Mouse (Mus musculus): ENCODE measurements around the gene Ralgps1. TPM values are rescaled to one million over a fixed set of nuclear protein-coding genes. Genes with fewer than 3 reads are reported as not detected.

The Ralgps1 gene
- 11.9 and 13.8 TPM in 2 replicates for total RNA-seq (2017)

GRCm38 (mm10) chr2:33370777-33371647, at the start of gene Ralgps1:
Ralgps1 (minus strand) TSS chr2:33371486.
- ATAC-seq (ENCODE audit: extremely low read depth, insufficient number of reproducible peaks, low FRiP score, poor library complexity, severe bottlenecking) = peak; percentile 94

- no peak for ATAC-seq (ENCODE audit: extremely low read depth, insufficient number of reproducible peaks, low FRiP score, poor library complexity, severe bottlenecking)
Measured at GRCm38 (mm10) chr2:33417454-33417853, 46.2 kb upstream of the Ralgps1 start.

- no peak for ATAC-seq (ENCODE audit: extremely low read depth, insufficient number of reproducible peaks, low FRiP score, poor library complexity, severe bottlenecking)
Measured at GRCm38 (mm10) chr2:33414019-33414418, 42.7 kb upstream of the Ralgps1 start.

- ATAC-seq (ENCODE audit: extremely low read depth, insufficient number of reproducible peaks, low FRiP score, poor library complexity, severe bottlenecking) = no peak
Measured at GRCm38 (mm10) chr2:33412111-33412510, 40.8 kb upstream of the Ralgps1 start.

GRCm38 (mm10) chr2:33403511-33404003, 32.3 kb upstream of the Ralgps1 start:
- no peak for ATAC-seq (ENCODE audit: extremely low read depth, insufficient number of reproducible peaks, low FRiP score, poor library complexity, severe bottlenecking)

GRCm38 (mm10) chr2:33402638-33403037, 31.4 kb upstream of the Ralgps1 start:
- no peak for ATAC-seq (ENCODE audit: extremely low read depth, insufficient number of reproducible peaks, low FRiP score, poor library complexity, severe bottlenecking)

GRCm38 (mm10) chr2:33402236-33402635, 30.9 kb upstream of the Ralgps1 start:
- ATAC-seq (ENCODE audit: extremely low read depth, insufficient number of reproducible peaks, low FRiP score, poor library complexity, severe bottlenecking) = peak; percentile 45; the same call in 1 of the 2 replicates

- ATAC-seq (ENCODE audit: extremely low read depth, insufficient number of reproducible peaks, low FRiP score, poor library complexity, severe bottlenecking) = no peak
Measured at GRCm38 (mm10) chr2:33401217-33401616, 29.9 kb upstream of the Ralgps1 start.

- ATAC-seq (ENCODE audit: extremely low read depth, insufficient number of reproducible peaks, low FRiP score, poor library complexity, severe bottlenecking) = no peak
Measured at GRCm38 (mm10) chr2:33400541-33400940, 29.3 kb upstream of the Ralgps1 start.

- no peak for ATAC-seq (ENCODE audit: extremely low read depth, insufficient number of reproducible peaks, low FRiP score, poor library complexity, severe bottlenecking)
Measured at GRCm38 (mm10) chr2:33399091-33399490, 27.8 kb upstream of the Ralgps1 start.

GRCm38 (mm10) chr2:33397036-33397435, 25.8 kb upstream of the Ralgps1 start:
- no peak for ATAC-seq (ENCODE audit: extremely low read depth, insufficient number of reproducible peaks, low FRiP score, poor library complexity, severe bottlenecking)

GRCm38 (mm10) chr2:33395053-33395452, 23.8 kb upstream of the Ralgps1 start:
- ATAC-seq (ENCODE audit: extremely low read depth, insufficient number of reproducible peaks, low FRiP score, poor library complexity, severe bottlenecking) = no peak

GRCm38 (mm10) chr2:33393951-33394635, 22.8 kb upstream of the Ralgps1 start:
- no peak for ATAC-seq (ENCODE audit: extremely low read depth, insufficient number of reproducible peaks, low FRiP score, poor library complexity, severe bottlenecking)

GRCm38 (mm10) chr2:33393021-33393420, 21.7 kb upstream of the Ralgps1 start:
- ATAC-seq (ENCODE audit: extremely low read depth, insufficient number of reproducible peaks, low FRiP score, poor library complexity, severe bottlenecking) = no peak

GRCm38 (mm10) chr2:33371648-33372408, 542 bp upstream of the Ralgps1 start:
- ATAC-seq (ENCODE audit: extremely low read depth, insufficient number of reproducible peaks, low FRiP score, poor library complexity, severe bottlenecking) = no peak

GRCm38 (mm10) chr2:33370276-33370776, 960 bp downstream of the Ralgps1 start:
- ATAC-seq (ENCODE audit: extremely low read depth, insufficient number of reproducible peaks, low FRiP score, poor library complexity, severe bottlenecking) = 0 out of 2 replicates have a peak, but pooled peaks have one; percentile 1

- no peak for ATAC-seq (ENCODE audit: extremely low read depth, insufficient number of reproducible peaks, low FRiP score, poor library complexity, severe bottlenecking)
Measured at GRCm38 (mm10) chr2:33369453-33369852, 1.8 kb downstream of the Ralgps1 start.

GRCm38 (mm10) chr2:33368486-33368885, 2.8 kb downstream of the Ralgps1 start:
- ATAC-seq (ENCODE audit: extremely low read depth, insufficient number of reproducible peaks, low FRiP score, poor library complexity, severe bottlenecking) = no peak

Data from neutrophil, adult 5-6 weeks (primary cell).